Mouse (Mus musculus) layer of hippocampus, postnatal 14 days (tissue): ENCODE measurements around the gene Acvr1. TPM values are rescaled to one million over a fixed set of nuclear protein-coding genes. Genes with fewer than 3 reads are reported as not detected.

Experiments used
- DNase-seq, 2 experiments: peaks; one replicate each; pipeline ENCODE4 v3.0.0; 2021 to 2022; ENCODE audit warnings: low spot score in 2 of 2, mixed read lengths in 1 of 2
- total RNA-seq, 2 experiments: library from RNA; stranded (reverse); gene quantifications; 2 replicates each; pipeline ENCODE4 v1.2.3; 2021

Gene Acvr1
- total RNA-seq, 2 experiments from 2014 or later, result 49.0 to 49.9 TPM

DNA sequence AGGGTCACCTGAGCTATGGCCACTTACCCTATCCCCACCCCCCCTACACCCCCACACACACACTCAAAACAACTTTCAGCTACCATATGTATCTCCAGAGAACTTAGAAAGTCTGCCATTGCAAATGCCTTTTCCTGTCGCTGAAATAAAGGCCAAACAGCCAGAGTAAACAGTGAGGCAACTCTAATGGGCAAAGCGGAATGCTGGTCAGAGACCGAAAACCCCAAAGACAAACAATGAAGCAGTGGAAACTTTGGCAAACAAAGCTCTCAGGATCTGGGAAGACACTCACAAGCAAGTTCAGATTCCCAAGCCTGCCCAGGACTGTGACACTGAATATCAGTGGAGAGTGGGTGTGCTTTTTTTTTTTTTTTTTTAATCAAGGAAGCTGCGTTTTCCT lies 4.8 kb downstream of the Acvr1 start:
- no peak for DNase-seq

GRCm38 (mm10) chr2:58557045-58557845 lies 9.7 kb downstream of the Acvr1 start:
- DNase-seq, result no peak

GRCm38 (mm10) chr2:58552296-58552695 lies 14.7 kb downstream of the Acvr1 start:
- no peak for DNase-seq

- no peak for DNase-seq
Measured at GRCm38 (mm10) chr2:58551866-58552265, 15.1 kb downstream of the Acvr1 start.

- no peak for DNase-seq
Measured at GRCm38 (mm10) chr2:58550488-58550887, 16.5 kb downstream of the Acvr1 start.

DNA sequence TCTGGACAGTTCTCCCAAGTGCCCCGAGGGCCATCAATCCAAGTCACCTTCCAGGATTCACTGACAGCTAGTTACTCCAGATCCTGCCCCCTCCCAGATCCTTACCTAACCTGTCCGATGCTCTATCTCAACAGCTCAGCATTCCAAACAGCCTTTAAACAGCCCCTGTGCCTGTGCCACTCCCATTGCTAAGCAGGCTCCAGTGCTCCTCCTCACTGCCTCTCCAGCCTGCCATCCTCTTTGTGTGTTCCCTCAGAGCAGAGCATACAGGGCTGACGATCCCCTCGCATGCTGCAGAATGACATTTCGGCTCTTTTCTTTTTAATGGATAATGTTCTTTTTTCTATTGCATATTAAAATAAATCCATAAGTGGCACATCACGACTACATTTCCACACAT lies 17.0 kb downstream of the Acvr1 start:
- no peak for DNase-seq

DNA sequence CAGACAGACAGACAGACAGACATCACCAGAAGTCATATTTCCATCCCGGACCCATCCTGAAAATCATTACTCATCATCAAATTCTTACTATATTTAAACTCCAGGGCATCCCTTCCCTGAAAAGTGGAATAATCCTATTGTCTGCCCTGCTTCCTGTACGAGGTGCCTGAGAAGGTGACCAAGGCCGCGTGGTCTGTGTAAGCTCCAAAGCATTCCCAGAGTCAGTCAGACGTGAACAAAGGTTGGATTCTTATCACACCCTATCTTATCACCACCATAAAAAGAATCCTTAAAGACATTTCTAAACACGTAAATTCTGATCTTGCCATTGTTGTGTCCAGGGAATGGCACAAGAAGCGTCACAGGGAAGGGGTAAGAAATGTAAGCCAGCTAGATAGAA lies 18.0 kb downstream of the Acvr1 start:
- DNase-seq, result no peak

GRCm38 (mm10) chr2:58546264-58546663 lies 20.7 kb downstream of the Acvr1 start:
- DNase-seq, result no peak

DNA sequence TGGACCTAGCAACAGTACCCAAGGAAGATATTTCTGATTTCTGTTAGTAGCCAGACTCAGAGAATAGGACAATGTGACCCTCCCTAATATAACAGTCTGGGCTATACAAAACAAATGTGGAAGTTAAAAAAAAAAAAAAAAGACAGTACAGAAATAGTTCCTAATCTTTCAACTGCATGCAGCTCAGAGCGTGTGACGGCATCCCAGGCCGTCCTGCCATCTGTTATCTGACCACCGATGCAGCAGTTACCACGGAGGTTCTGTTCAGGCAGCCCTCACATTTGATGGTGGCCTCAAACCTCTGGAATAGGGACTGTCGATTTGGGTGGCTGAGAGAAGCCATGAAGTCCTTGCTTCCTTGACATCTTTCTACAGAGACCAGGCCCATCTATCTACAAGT lies 22.6 kb downstream of the Acvr1 start:
- DNase-seq, result no peak

- DNase-seq, result no peak
Measured at GRCm38 (mm10) chr2:58543252-58543651, 23.7 kb downstream of the Acvr1 start.

GRCm38 (mm10) chr2:58538196-58538595 lies 28.8 kb downstream of the Acvr1 start:
- DNase-seq, result no peak

- no peak for DNase-seq
Measured at GRCm38 (mm10) chr2:58536796-58537195, 30.2 kb downstream of the Acvr1 start.

GRCm38 (mm10) chr2:58535233-58535632 lies 31.7 kb downstream of the Acvr1 start:
- DNase-seq, result no peak

DNA sequence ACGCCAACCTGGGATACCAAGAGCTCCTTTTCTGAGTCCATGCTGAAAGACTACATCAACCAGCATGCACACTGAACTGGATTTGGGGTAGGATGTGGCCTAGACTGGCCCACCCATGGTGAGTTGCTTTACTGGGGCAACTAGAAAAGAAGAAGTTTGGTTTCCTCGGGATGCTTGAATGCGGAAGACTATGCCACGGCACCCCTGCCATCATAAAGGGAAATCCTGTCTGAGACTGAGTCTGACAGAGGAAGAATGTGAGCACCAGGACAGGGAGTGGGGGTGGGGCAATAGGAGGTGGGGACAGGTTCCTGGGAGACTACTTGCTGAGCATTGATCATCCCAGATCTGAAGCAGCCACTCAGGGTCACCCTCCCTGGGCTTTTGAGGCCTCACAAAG lies 32.6 kb downstream of the Acvr1 start:
- no peak for DNase-seq

- no peak for DNase-seq
Measured at GRCm38 (mm10) chr2:58533521-58534001, 33.4 kb downstream of the Acvr1 start.

GRCm38 (mm10) chr2:58532260-58532850 lies 34.6 kb downstream of the Acvr1 start:
- peak; percentile 78 to 90 for DNase-seq

DNA sequence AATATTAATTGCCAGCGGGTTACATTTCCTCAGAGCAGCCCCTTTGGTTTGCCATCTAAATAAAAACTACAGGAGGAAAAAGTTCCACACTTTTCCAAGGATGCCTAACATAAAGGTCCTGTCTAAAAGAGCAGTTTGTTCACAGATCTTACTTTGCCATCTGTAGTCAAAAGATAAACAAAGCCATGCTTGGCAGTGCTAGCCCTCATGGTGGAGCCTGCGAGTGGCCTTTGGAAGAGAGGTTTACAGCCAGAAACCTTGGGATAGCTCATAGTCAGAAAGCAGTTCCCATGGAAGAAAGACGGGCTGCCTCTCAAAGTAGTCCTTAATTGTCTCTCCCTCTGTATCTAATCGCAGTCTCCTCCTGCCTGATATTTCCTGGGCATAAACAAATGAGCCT lies 36.4 kb downstream of the Acvr1 start:
- DNase-seq, result no peak

- DNase-seq, result no peak
Measured at GRCm38 (mm10) chr2:58529860-58530440, 37.0 kb downstream of the Acvr1 start.

GRCm38 (mm10) chr2:58529384-58529783 lies 37.6 kb downstream of the Acvr1 start:
- no peak for DNase-seq

DNA sequence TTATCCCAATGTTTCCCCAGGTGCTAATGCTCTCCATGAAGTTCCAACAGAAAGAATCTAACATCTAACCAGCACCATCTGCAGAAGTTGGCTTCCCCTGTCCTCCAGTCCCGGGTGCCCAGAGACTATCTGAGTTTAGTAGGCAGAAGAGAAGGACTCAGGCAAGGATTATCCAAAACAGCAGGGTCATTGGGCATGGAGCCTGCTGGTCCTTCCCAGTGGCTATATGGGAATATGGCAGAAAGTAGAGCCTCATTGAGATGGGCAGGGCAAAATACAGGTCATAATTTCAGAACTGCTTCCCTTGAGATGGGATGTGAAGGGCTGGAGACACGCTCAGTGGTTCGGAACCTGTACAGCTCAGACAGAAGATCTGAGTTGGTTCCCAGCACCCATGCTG lies 39.2 kb downstream of the Acvr1 start:
- DNase-seq, result no peak

- DNase-seq, result no peak
Measured at GRCm38 (mm10) chr2:58524356-58524755, 42.6 kb downstream of the Acvr1 start.

DNA sequence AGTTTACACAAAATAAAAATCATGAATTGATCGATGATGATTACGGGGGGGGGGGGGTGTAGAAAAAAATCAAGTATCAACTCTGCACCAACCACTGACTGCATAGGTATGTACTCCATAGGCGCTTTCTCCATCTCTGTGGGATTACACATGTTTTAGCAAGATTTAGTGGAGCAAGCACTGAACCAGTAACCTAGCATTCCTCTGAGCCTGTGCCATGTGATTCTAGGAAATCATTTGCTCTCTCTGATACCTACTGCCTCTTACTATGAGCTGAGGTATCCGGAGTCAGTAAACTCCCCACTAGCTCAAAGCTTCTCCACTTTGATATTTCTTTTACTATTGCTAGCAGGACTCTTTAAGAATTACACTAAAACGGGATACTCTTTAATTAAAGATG lies 43.1 kb downstream of the Acvr1 start:
- DNase-seq, result no peak
